Mouse (Mus musculus) heart, postnatal 0 days (tissue): ENCODE data around the gene Qrich1.

Experiments used
- CTCF ChIP-seq: IDR thresholded peaks from 2 replicates; pipeline ENCODE4 v1.5.1; 2016; ENCODE audit warnings: antibody characterized with exemption, control low read depth, low read depth
- EP300 ChIP-seq: IDR thresholded peaks from 2 replicates; pipeline ENCODE4 v1.6.1; 2016; ENCODE audit warnings: antibody characterized with exemption, low read depth

- TF ChIP-seq EP300, result peak; percentile 40; the same call in 1 of the 2 replicates
- no peak for TF ChIP-seq CTCF
Observed at GRCm38 (mm10) chr9:108479721-108480351, 36.8 kb upstream of the Qrich1 start, which contains the start of gene Lamb2.
